Mouse (Mus musculus): ENCODE measurements at regions not wholly inside any gene's neighbourhood (a gene's known extent, or its start where the extent isn't known, plus 50 kb on each side); places are given as distances from the start of the nearest gene placed in this dataset.
A peak's percentile ranks its signal among the peaks of the same experiment; 100 is the strongest.

- DNase-seq (ENCODE audit: low read depth, low spot score) = peak; percentile 44
These were observed 699.2 kb upstream of the Dmd start for GRCm38 (mm10) chrX:82249456-82249855.

GRCm38 (mm10) chrX:82282376-82282775 is 666.3 kb upstream of the Dmd start:
- DNase-seq (ENCODE audit: low read depth, low spot score) = peak; percentile 52

DNA sequence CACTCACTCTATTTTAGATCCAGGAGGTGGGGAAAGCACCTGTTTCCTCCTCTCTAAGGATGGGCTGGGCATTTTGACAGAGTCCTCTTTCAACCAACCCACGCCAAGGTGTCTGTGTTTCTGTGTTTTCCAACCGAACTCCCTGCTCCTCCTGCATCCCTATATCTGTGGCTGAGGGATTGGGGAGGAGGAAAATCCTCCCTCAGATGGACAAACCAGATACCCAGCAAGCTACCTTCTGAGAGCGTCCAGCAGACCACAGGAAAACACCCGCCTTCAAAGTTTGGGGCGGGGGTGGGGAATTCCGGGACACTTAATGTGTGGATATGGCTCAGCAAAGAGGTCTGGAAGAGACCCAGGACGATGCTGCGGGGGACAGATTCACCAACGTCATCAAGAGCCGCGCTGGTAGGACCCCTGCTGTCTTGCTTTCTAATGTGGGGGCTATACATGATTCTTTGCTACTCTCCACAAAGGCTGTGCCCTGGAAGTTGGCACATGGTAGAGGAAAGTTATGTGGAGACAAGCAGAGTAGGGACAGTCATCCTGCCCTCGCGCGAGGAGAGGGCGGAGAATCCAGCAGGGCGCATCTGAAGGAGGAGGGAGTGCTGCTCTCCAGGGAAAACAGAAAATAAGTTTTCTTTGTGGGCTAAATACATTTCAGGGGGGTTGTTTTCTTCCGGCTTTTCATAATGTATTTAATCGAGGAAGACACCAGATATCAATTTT is 637.7 kb upstream of the Dmd start:
- DNase-seq (ENCODE audit: low read depth, low spot score) = no peak

Data from ES-CJ7 (cell line).